Mouse (Mus musculus) forebrain, embryonic 10.5 days (tissue): ENCODE data around the gene Slc6a15. TPM values are rescaled to one million over a fixed set of nuclear protein-coding genes. Genes with fewer than 3 reads are reported as not detected.

Experiments
- DNase-seq: peaks from one replicate; pipeline ENCODE4 v3.0.0-alpha.2; 2017; ENCODE audit warnings: low spot score; ENCODE audit errors: extremely low spot score
- H3K27ac ChIP-seq: fragments of 300-500 bp; sonication (generic); 2 replicates; pipeline ENCODE4 v1.5.1; 2016; ENCODE audit warnings: mild to moderate bottlenecking
- H3K27me3 ChIP-seq: fragments of 300-500 bp; sonication (generic); 2 replicates; pipeline ENCODE4 v1.6.1; 2016; ENCODE audit warnings: mild to moderate bottlenecking; ENCODE audit not compliant: poor library complexity, severe bottlenecking
- H3K36me3 ChIP-seq: fragments of 300-500 bp; sonication (generic); replicated peaks from 2 replicates; pipeline ENCODE4 v1.6.1; 2016; ENCODE audit warnings: mild to moderate bottlenecking, moderate library complexity
- H3K4me1 ChIP-seq: fragments of 300-500 bp; sonication (generic); 2 replicates; pipeline ENCODE4 v1.6.1; 2016
- H3K4me3 ChIP-seq: fragments of 300-500 bp; sonication (generic); 2 replicates; pipeline ENCODE4 v1.5.1; 2016; ENCODE audit warnings: mild to moderate bottlenecking, moderate library complexity
- H3K9me3 ChIP-seq: fragments of 300-500 bp; sonication (generic); 2 replicates; pipeline ENCODE4 v1.6.1; 2016; ENCODE audit warnings: mild to moderate bottlenecking, moderate library complexity
- WGBS: fragments of 180-500 bp; shearing (Covaris S2); methylation state at CpG from one replicate; pipeline ENCODE4 v1.1.7; 2016; 5-methylcytosine and 5-hydroxymethylcytosine counted together
- polyA plus RNA-seq: library from polyadenylated mRNA; unstranded; fragments of >200 nt; fragmentation: Nextera tagmentation; extraction: Ambion mirVana; gene quantifications from 2 replicates; pipeline ENCODE4 v1.2.1, GENCODE M21; 2016

The Slc6a15 gene
- polyA plus RNA-seq, result 8.4 and 10.0 TPM in 2 replicates

GRCm38 (mm10) chr10:103367371-103368295 lies at the start of gene Slc6a15:
TSS of gene Slc6a15 (plus strand) at chr10:103367783.
- Histone ChIP-seq H3K27me3 (peaks cover 18% of the 10 kb centered on the region), H3K4me1 (peaks cover 24% of the 10 kb centered on the region), H3K4me3 (peak within 1 kb of the TSS; percentile 60), H3K27ac (peak within 1 kb of the TSS; percentile 82), H3K36me3 (no peaks in the 10 kb centered on the region), H3K9me3 (no peaks in the 10 kb centered on the region)
- WGBS, result under 1% methylated on average over 38 of the region's 43 CpGs
- peak; percentile 45 for DNase-seq

DNA sequence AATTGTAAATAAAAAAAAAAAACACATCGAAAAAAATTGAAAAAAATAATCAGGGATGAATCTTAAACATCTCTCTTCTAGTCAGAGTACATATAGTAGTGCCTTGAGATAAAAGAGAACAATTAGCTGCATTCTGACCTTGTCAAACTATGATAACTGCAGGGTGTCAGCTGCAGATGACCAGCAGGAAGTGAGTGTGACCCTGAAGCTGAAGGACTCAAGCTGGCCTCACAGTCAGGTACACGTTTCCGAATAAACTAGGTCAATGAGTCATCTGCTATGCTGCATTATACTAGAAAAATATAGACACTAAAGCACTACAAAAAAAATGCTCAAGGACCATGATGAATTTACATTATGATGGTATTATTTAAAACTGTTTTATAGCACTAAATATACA lies 45.6 kb upstream of the Slc6a15 start:
- no peak overlapping the region for H3K4me3 ChIP-seq
- no peak for DNase-seq
- WGBS, result 91% methylated on average over 3 of the region's 3 CpGs
- no peaks in the 10 kb centered on the region for H3K36me3 ChIP-seq
- no peaks in the 10 kb centered on the region for H3K9me3 ChIP-seq
- H3K4me1 ChIP-seq, result no peaks in the 10 kb centered on the region
- H3K27ac ChIP-seq, result no peak overlapping the region
- no peaks in the 10 kb centered on the region for H3K27me3 ChIP-seq

GRCm38 (mm10) chr10:103323386-103323785 lies 44.2 kb upstream of the Slc6a15 start:
- no peaks in the 10 kb centered on the region for H3K36me3 ChIP-seq
- H3K4me1 ChIP-seq, result no peaks in the 10 kb centered on the region
- H3K27me3 ChIP-seq, result no peaks in the 10 kb centered on the region
- no peaks in the 10 kb centered on the region for H3K9me3 ChIP-seq
- 80% methylated on average over 3 of the region's 3 CpGs for WGBS
- no peak overlapping the region for H3K27ac ChIP-seq
- no peak overlapping the region for H3K4me3 ChIP-seq
- DNase-seq, result no peak

DNA sequence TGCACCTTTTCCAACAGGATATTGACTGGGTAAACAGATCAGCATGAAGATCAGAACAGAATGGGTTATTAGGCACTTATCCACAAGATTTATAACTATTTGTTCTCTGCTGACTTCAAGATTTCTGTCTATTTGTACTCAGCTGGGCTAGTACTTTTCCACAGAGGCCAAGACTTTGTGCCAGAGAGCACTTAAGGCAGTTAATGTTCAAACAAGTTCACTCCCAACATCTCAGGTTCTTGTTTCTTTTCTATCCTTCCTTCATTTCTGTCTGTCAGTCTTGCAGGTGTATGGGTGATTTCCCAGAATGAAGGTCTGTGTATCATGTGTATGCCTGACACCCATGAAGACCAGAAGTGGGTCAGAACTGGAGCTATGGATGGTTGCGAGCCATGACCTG lies 33.3 kb upstream of the Slc6a15 start:
- DNase-seq, result no peak
- Histone ChIP-seq H3K9me3 (no peaks in the 10 kb centered on the region), H3K4me3 (no peak overlapping the region), H3K36me3 (no peaks in the 10 kb centered on the region), H3K27me3 (no peaks in the 10 kb centered on the region), H3K27ac (no peak overlapping the region), H3K4me1 (no peaks in the 10 kb centered on the region)
- 100% methylated on average over 1 of the region's 1 CpGs for WGBS

DNA sequence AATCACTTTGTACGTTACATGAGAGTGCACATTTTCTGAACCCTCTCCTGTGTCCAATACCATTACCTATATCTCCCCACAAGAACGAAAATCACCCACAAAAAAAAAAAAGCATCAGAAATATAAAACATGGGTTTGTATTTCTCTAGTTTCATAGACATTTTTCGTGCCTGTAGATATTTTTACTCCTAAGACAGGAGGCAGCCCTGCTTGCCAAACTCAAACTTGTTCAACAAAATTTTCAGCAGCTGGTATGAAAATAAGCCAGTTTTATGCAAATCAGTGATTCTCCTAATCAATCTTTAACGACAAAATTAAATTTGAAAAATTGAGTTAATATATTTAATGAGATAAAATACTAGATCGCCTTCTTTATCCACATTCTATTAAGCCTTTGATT lies 27.7 kb upstream of the Slc6a15 start:
- no peak for DNase-seq
- no peak overlapping the region for H3K27ac ChIP-seq
- H3K36me3 ChIP-seq, result no peaks in the 10 kb centered on the region
- no peak overlapping the region for H3K4me3 ChIP-seq
- no peaks in the 10 kb centered on the region for H3K9me3 ChIP-seq
- no peaks in the 10 kb centered on the region for H3K27me3 ChIP-seq
- no peaks in the 10 kb centered on the region for H3K4me1 ChIP-seq
- WGBS, result 90% methylated on average over 5 of the region's 5 CpGs

- Histone ChIP-seq H3K27ac (no peak overlapping the region), H3K36me3 (no peaks in the 10 kb centered on the region), H3K27me3 (no peaks in the 10 kb centered on the region), H3K4me3 (no peak overlapping the region), H3K4me1 (peaks cover 7% of the 10 kb centered on the region), H3K9me3 (no peaks in the 10 kb centered on the region)
- 39% methylated on average over 2 of the region's 2 CpGs for WGBS
- DNase-seq, result no peak
These were observed 20.8 kb upstream of the Slc6a15 start for GRCm38 (mm10) chr10:103346797-103347196.

DNA sequence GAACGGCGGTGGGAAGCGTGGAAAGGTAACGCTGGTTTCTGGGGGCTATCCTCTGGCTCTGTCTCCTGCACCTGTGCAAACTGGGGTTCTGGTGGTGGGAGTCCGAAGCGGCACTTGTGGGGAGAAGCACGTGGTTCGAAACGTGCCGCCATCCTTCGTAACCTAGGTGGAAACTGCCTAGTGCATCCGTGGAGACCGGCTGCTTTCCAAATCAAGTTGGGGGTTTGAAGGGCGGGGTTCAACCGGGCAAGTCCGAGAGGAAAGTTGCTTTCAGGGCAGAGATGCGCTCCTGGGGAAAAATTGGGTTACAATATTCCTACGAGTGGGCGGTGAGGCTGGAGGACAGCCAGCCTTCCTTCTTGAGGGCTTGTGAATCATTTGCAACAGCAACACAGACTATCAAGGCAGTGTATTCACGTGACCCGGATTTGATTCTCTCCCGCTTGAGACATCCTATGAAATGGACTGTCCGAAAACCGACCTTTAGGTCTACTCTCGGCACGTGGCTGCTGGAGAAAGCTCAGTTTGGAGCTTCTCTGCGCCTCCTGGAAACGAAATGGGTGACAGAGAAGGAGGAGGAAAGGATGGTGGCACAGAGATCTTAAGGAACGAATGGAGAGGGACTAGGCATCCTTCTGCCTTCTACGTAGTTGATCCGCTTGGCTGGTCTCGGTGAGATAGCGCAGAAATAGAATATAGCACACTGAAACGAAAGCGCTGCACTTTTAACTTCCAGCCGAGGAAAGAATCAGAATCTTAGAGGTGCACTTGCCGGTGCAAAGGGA lies 905 bp downstream of the Slc6a15 start:
- WGBS, result under 1% methylated on average over 37 of the region's 37 CpGs
- no peaks in the 10 kb centered on the region for H3K9me3 ChIP-seq
- peak overlapping the region; percentile 60 for H3K4me3 ChIP-seq
- peak overlapping the region; percentile 82 for H3K27ac ChIP-seq
- DNase-seq, result peak; percentile 47
- H3K36me3 ChIP-seq, result no peaks in the 10 kb centered on the region
- peaks cover 18% of the 10 kb centered on the region for H3K27me3 ChIP-seq
- peaks cover 24% of the 10 kb centered on the region for H3K4me1 ChIP-seq

GRCm38 (mm10) chr10:103369081-103369420 lies 1.5 kb downstream of the Slc6a15 start:
- Histone ChIP-seq H3K36me3 (no peaks in the 10 kb centered on the region), H3K27me3 (peaks cover 18% of the 10 kb centered on the region), H3K4me1 (peaks cover 24% of the 10 kb centered on the region), H3K27ac (peak overlapping the region; percentile 82), H3K4me3 (peak overlapping the region; percentile 60), H3K9me3 (no peaks in the 10 kb centered on the region)
- WGBS, result under 1% methylated on average over 8 of the region's 8 CpGs
- peak; percentile 79 for DNase-seq

GRCm38 (mm10) chr10:103402171-103402570 lies 34.6 kb downstream of the Slc6a15 start:
- no peaks in the 10 kb centered on the region for H3K9me3 ChIP-seq
- no peaks in the 10 kb centered on the region for H3K36me3 ChIP-seq
- H3K4me1 ChIP-seq, result peaks cover 21% of the 10 kb centered on the region
- H3K27ac ChIP-seq, result no peak overlapping the region
- H3K27me3 ChIP-seq, result no peaks in the 10 kb centered on the region
- WGBS, result 30% methylated on average over 4 of the region's 4 CpGs
- H3K4me3 ChIP-seq, result no peak overlapping the region
- DNase-seq, result no peak

DNA sequence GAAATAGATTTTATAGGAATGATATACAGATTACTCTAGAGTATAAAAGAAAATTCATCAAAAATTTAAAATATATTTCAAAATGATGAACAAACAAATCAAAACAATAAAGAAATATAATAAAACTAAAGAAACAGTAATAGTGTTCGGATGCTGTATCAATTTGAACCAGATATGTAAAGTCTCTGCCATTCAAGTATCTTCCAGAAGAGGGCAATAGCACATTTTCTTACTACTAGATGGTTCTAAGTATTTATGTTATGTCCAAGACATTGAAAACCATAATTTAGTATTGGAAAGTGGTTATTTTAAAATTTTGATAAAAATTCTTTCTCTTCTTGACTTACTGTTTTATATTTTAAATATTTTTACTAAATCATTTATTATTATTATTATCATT lies 60.1 kb downstream of the Slc6a15 start:
- 84% methylated on average over 1 of the region's 1 CpGs for WGBS
- no peak for DNase-seq
- Histone ChIP-seq H3K4me1 (no peaks in the 10 kb centered on the region), H3K27me3 (no peaks in the 10 kb centered on the region), H3K36me3 (no peaks in the 10 kb centered on the region), H3K27ac (no peak overlapping the region), H3K4me3 (no peak overlapping the region), H3K9me3 (no peaks in the 10 kb centered on the region)

DNA sequence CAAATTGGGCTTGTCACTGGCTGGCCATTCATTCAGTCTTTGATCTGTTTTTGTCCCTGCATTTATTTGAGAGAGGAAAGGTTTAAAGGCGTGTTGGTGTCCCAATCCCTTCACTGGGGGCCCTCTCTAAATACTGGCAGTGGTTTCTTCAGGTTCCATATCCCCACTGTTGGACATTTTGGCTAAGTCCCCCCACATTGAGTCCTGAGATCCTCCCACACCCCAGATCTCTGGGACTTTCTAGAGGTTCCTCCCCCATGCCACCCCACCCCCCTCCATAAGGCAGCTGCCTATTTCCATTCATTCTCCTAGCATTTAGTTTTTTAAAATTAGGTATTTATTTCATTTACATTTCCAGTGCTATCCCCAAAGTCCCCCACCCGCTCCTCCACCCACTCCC lies 75.0 kb downstream of the Slc6a15 start:
- Histone ChIP-seq H3K36me3 (no peaks in the 10 kb centered on the region), H3K27me3 (no peaks in the 10 kb centered on the region), H3K4me1 (no peaks in the 10 kb centered on the region), H3K27ac (no peak overlapping the region), H3K4me3 (no peak overlapping the region), H3K9me3 (no peaks in the 10 kb centered on the region)
- no peak for DNase-seq
- 75% methylated on average over 2 of the region's 2 CpGs for WGBS

DNA sequence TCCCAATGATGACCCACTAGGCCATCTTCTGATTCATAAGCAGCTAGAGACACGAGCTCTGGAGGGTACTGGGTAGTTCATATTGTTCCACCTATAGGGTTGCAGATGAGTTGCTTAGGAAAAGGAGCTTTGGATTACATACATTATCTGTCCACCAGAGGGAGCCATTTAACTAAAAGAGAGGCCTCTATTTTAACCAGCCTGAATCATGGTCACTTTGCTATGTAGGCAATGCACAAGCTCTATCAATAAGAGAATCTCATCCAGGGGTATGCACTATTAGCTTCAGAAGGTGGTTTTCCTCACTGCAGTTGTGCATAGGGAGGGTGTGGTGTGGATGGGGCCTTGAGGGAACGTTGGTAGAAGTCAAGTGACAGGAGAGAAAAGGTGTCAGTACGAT lies 75.5 kb downstream of the Slc6a15 start:
- H3K27ac ChIP-seq, result no peak overlapping the region
- no peaks in the 10 kb centered on the region for H3K27me3 ChIP-seq
- DNase-seq, result no peak
- no peaks in the 10 kb centered on the region for H3K36me3 ChIP-seq
- no peak overlapping the region for H3K4me3 ChIP-seq
- no peaks in the 10 kb centered on the region for H3K9me3 ChIP-seq
- WGBS, result 50% methylated on average over 3 of the region's 3 CpGs
- no peaks in the 10 kb centered on the region for H3K4me1 ChIP-seq

GRCm38 (mm10) chr10:103448340-103448739 lies 80.8 kb downstream of the Slc6a15 start:
- WGBS, result 53% methylated on average over 2 of the region's 2 CpGs

More at GRCm38 (mm10) chr10:103448340-103448739, 80.8 kb downstream of the Slc6a15 start:
- no peaks in the 10 kb centered on the region for H3K36me3 ChIP-seq
- no peaks in the 10 kb centered on the region for H3K9me3 ChIP-seq
- no peak overlapping the region for H3K27ac ChIP-seq
- no peaks in the 10 kb centered on the region for H3K27me3 ChIP-seq
- DNase-seq, result no peak
- no peak overlapping the region for H3K4me3 ChIP-seq
- no peaks in the 10 kb centered on the region for H3K4me1 ChIP-seq
